Mouse (Mus musculus): ENCODE results near the gene Bricd5.

- TF ChIP-seq CTCF (conservative IDR thresholded peaks at IDR 0.05; ENCODE audit: low read length): no peak
- TF ChIP-seq NANOG (IDR thresholded peaks at IDR 0.05; ENCODE audit: borderline replicate concordance, low read length): no peak
Observed at GRCm38 (mm10) chr17:24481027-24481815, 7.5 kb downstream of the Bricd5 start.
